9 mouse cellular contexts compared by ENCODE assay signal in genomic region chr2:5806201-5806600, GRCm38 (mm10). TPM values are rescaled to one million over a fixed set of nuclear protein-coding genes. Genes with fewer than 3 reads are reported as not detected.
DNase-seq lines count a peak whose midpoint lies in the region; ATAC-seq and TF ChIP-seq lines count a peak whose summit lies in the region.
"Not testable (repeated sequence)": the region's sequence is repeated elsewhere in the genome, so short reads cannot be mapped to it uniquely, and the experiment has no call there.
"Had no signal": no experiment of that assay in that cellular context is flagged by ENCODE, and none has a peak within 500 bp of the region (broad histone marks: within the 10 kb centered on the region; RNA-seq: fewer than 3 reads in every experiment).

No protein-coding gene starts in this region.

- TF ChIP-seq POLR2A in MEL (IDR thresholded peaks at IDR 0.05; ENCODE audit: control insufficient read depth in 1 of 2, insufficient read depth in 1 of 2, low read depth in 1 of 2, low read length in 2 of 2, poor library complexity in 1 of 2); spleen, adult 2 months (IDR thresholded peaks at IDR 0.05; ENCODE audit: low read depth, low read length): not testable (repeated sequence)

- peak; percentile 66 for DNase-seq in MEL (ENCODE audit: low read depth, low spot score)
- DNase-seq in cerebellum, adult 8-10 months = peak; percentile 7
- DNase-seq in forebrain, embryonic 14.5 days (ENCODE audit: low spot score) = peak; percentile 42
- peak; percentile 45 for DNase-seq in hindbrain, embryonic 11.5 days (ENCODE audit: low spot score)
- DNase-seq in left cerebral cortex, postnatal 14 days (ENCODE audit: low spot score in 2 of 2) = peak; percentile 30
- DNase-seq in lung, postnatal 36 days = peak; percentile 47
- peak in 1 of 2 experiments; percentile 55 for DNase-seq in spleen, adult 2 months (ENCODE audit: low read depth in 1 of 2, low spot score in 2 of 2)

- H3K79me2 ChIP-seq in MEL (ENCODE audit: control insufficient read depth, insufficient read depth, low read length, poor library complexity) = not testable (repeated sequence)

- not testable (repeated sequence) for H3K4me2 ChIP-seq in forebrain, embryonic 14.5 days (ENCODE audit: low read length); hindbrain, embryonic 11.5 days (replicated peaks; ENCODE audit: low read depth, low read length)

- TF ChIP-seq EP300 in MEL (IDR thresholded peaks at IDR 0.05; ENCODE audit: low read depth in 1 of 2, low read length in 2 of 2) = not testable (repeated sequence)

- not testable (repeated sequence) for H3K27me3 ChIP-seq in MEL (ENCODE audit: control insufficient read depth in 1 of 2, insufficient read depth in 2 of 2, low read length in 2 of 2); forebrain, embryonic 14.5 days (replicated peaks; ENCODE audit: control insufficient read depth, insufficient read depth, low read length); hindbrain, embryonic 11.5 days (ENCODE audit: control insufficient read depth, insufficient read depth, low read length); spleen, adult 2 months (ENCODE audit: control insufficient read depth, insufficient read depth, low read length)

- 78% methylated on average over 3 of the region's 3 CpGs for WGBS in forebrain, embryonic 14.5 days
- WGBS in hindbrain, embryonic 11.5 days = 82% methylated on average over 3 of the region's 3 CpGs
- WGBS in spleen, adult 2 months = 85% methylated on average over 3 of the region's 3 CpGs

- intact Hi-C loops in left cerebral cortex, postnatal 14 days (cut with DNase I) = not testable (repeated sequence)

- H3K4me1 ChIP-seq in MEL (ENCODE audit: control insufficient read depth in 1 of 2, insufficient read depth in 2 of 2, low read length in 2 of 2) = peaks cover 21 to 34% of the 10 kb centered on the region in 2 experiments
- H3K4me1 ChIP-seq in forebrain, embryonic 14.5 days (ENCODE audit: control insufficient read depth, insufficient read depth, low read length); hindbrain, embryonic 11.5 days (replicated peaks; ENCODE audit: control insufficient read depth, insufficient read depth, low read length): not testable (repeated sequence)
- H3K4me1 ChIP-seq in spleen, adult 2 months (ENCODE audit: control insufficient read depth, insufficient read depth, insufficient read length) = peaks cover 13% of the 10 kb centered on the region

- peak; percentile 72 for TF ChIP-seq RAD21 in MEL (IDR thresholded peaks at IDR 0.05; ENCODE audit: low read depth, low read length)

- H3K4me3 ChIP-seq in MEL (ENCODE audit: control insufficient read depth in 1 of 2, insufficient read depth in 1 of 2, low read depth in 2 of 2, low read length in 2 of 2); forebrain, embryonic 14.5 days (ENCODE audit: low read depth, low read length); hindbrain, embryonic 11.5 days (ENCODE audit: low read depth, low read length); spleen, adult 2 months (ENCODE audit: extremely low read depth, insufficient read depth, insufficient read length): not testable (repeated sequence)

- peak; percentile 33 to 69 (median 35) for TF ChIP-seq CTCF in MEL (IDR thresholded peaks at IDR 0.05 in 2 of 3, conservative IDR thresholded peaks at IDR 0.05 in 1 of 3; ENCODE audit: control insufficient read depth in 1 of 3, insufficient read depth in 1 of 3, low read depth in 2 of 3, low read length in 3 of 3, poor library complexity in 1 of 3, severe bottlenecking in 1 of 3)
- peak; percentile 16; the same call in 1 of the 2 replicates for TF ChIP-seq CTCF in spleen, adult 2 months (IDR thresholded peaks at IDR 0.05; ENCODE audit: extremely low read depth, insufficient read depth, insufficient read length, insufficient replicate concordance)

- H3K27ac ChIP-seq in MEL (ENCODE audit: control insufficient read depth, low read depth, low read length); forebrain, embryonic 14.5 days (ENCODE audit: low read depth, low read length); hindbrain, embryonic 11.5 days (ENCODE audit: low read depth, low read length); spleen, adult 2 months (ENCODE audit: insufficient read depth, low read length): not testable (repeated sequence)

- H3K36me3 ChIP-seq in MEL (ENCODE audit: control insufficient read depth in 1 of 2, insufficient read depth in 2 of 2, low read length in 2 of 2) = peaks cover 0 to 53% of the 10 kb centered on the region in 2 experiments; a peak in 3 of 4 replicates
- peaks cover 72% of the 10 kb centered on the region for H3K36me3 ChIP-seq in forebrain, embryonic 14.5 days (ENCODE audit: control insufficient read depth, insufficient read depth, low read length)
- H3K36me3 ChIP-seq in hindbrain, embryonic 11.5 days (ENCODE audit: control insufficient read depth, insufficient read depth, low read length) = not testable (repeated sequence)
- H3K36me3 ChIP-seq in spleen, adult 2 months (ENCODE audit: control insufficient read depth, insufficient read depth, low read length) = peaks cover 11% of the 10 kb centered on the region

- H3K9me3 ChIP-seq in MEL (replicated peaks; ENCODE audit: insufficient read depth, low read length); forebrain, embryonic 14.5 days (replicated peaks; ENCODE audit: control insufficient read depth, low read length); hindbrain, embryonic 11.5 days (ENCODE audit: control insufficient read depth, low read length): not testable (repeated sequence)

- not testable (repeated sequence) for H3K9ac ChIP-seq in MEL (ENCODE audit: control insufficient read depth, low read depth, low read length, poor library complexity, severe bottlenecking); forebrain, embryonic 14.5 days (ENCODE audit: low read length); hindbrain, embryonic 11.5 days (ENCODE audit: low read depth, low read length)

- ATAC-seq in forebrain, embryonic 14.5 days; hindbrain, embryonic 11.5 days (ENCODE audit: low FRiP score): not testable (repeated sequence)

TF ChIP-seq in MEL, 35 proteins besides CTCF, POLR2A, EP300 and RAD21:
- peak; percentile 72 for TF ChIP-seq SMC3 (IDR thresholded peaks at IDR 0.05; ENCODE audit: low read depth, low read length)
- peak; percentile 77 for TF ChIP-seq ZC3H11A (IDR thresholded peaks at IDR 0.05; ENCODE audit: low read depth, low read length)
TF ChIP-seq in MEL: peak in this region for 2; not testable (repeated sequence) for 33.

RNA-seq across cellular contexts. Expression of gene Nudt5, which starts 38.6 kb away (rescaled TPM):
- 82.1 and 100 TPM in 2 replicates for total RNA-seq in MEL (2012; rRNA removed)
- polyA plus RNA-seq in MEL (2012; ENCODE audit: insufficient read depth in 1 of 2, insufficient read length in 2 of 2, low read depth in 1 of 2, low replicate concordance in 2 of 2, missing spikeins in 1 of 2) = 100 to 1,000 TPM in 1 of 2 experiments, not detected in 1; 141 TPM
- polyA plus RNA-seq in forebrain, embryonic 14.5 days (2014; fragmentation: Nextera tagmentation; extraction: Ambion mirVana) = 32.0 and 36.2 TPM in 2 replicates
- 81.1 and 92.1 TPM in 2 replicates for polyA plus RNA-seq in hindbrain, embryonic 11.5 days (2014; fragmentation: Nextera tagmentation; extraction: Ambion mirVana)
- total RNA-seq in left cerebral cortex, postnatal 14 days (2021) = 10 to 100 TPM; 21.6 to 21.8 TPM
- polyA plus RNA-seq in spleen, adult 2 months (2012; rRNA removed) = 5.1 TPM in 2 replicates

RNA-seq across cellular contexts. Expression of gene Cdc123, which starts 38.8 kb away (rescaled TPM):
- 190 and 192 TPM in 2 replicates for total RNA-seq in MEL (2012; rRNA removed)
- 100 to 1,000 TPM; 338 to 770 TPM for polyA plus RNA-seq in MEL (2012; ENCODE audit: insufficient read depth in 1 of 2, insufficient read length in 2 of 2, low read depth in 1 of 2, low replicate concordance in 2 of 2, missing spikeins in 1 of 2)
- polyA plus RNA-seq in forebrain, embryonic 14.5 days (2014; fragmentation: Nextera tagmentation; extraction: Ambion mirVana) = 278 and 301 TPM in 2 replicates
- polyA plus RNA-seq in hindbrain, embryonic 11.5 days (2014; fragmentation: Nextera tagmentation; extraction: Ambion mirVana) = 311 and 312 TPM in 2 replicates
- total RNA-seq in left cerebral cortex, postnatal 14 days (2021) = 100 to 1,000 TPM; 123 to 133 TPM
- polyA plus RNA-seq in spleen, adult 2 months (2012; rRNA removed) = 27.6 and 29.2 TPM in 2 replicates

RNA-seq across cellular contexts. Expression of gene Gm13199, which starts 56.5 kb away (rescaled TPM):
- total RNA-seq in MEL (2012; rRNA removed) = 0.35 and 0.39 TPM in 2 replicates
- 1 to 10 TPM in 1 of 2 experiments, not detected in 1; 4.8 TPM for polyA plus RNA-seq in MEL (2012; ENCODE audit: insufficient read depth in 1 of 2, insufficient read length in 2 of 2, low read depth in 1 of 2, low replicate concordance in 2 of 2, missing spikeins in 1 of 2)
- polyA plus RNA-seq in forebrain, embryonic 14.5 days (2014; fragmentation: Nextera tagmentation; extraction: Ambion mirVana) = 0.63 and 0.85 TPM in 2 replicates
- polyA plus RNA-seq in hindbrain, embryonic 11.5 days (2014; fragmentation: Nextera tagmentation; extraction: Ambion mirVana) = 1.8 and 2.3 TPM in 2 replicates
- 1 to 10 TPM in 1 of 2 experiments, under 1 TPM in 1; 0.99 to 1.4 TPM for total RNA-seq in left cerebral cortex, postnatal 14 days (2021)
- 1.2 and 1.3 TPM in 2 replicates for polyA plus RNA-seq in spleen, adult 2 months (2012; rRNA removed)
- total RNA-seq: gastrocnemius, adult 8-10 months; megakaryocyte-erythroid progenitor cell, adult 5-6 weeks had no signal
